Mouse (Mus musculus) heart, postnatal 0 days (tissue): ENCODE measurements at regions not wholly inside any gene's neighbourhood (a gene's known extent, or its start where the extent isn't known, plus 50 kb on each side); places are given as distances from the start of the nearest gene placed in this dataset.

Experiments used
- ATAC-seq: fragments of 200-750 bp; cut with Nextera tagmentation; 2 replicates; pipeline ENCODE4 v1.8.0; 2017; ENCODE audit warnings: low read depth, moderate number of reproducible peaks, moderate library complexity; ENCODE audit not compliant: insufficient read depth
- DNase-seq: peaks from one replicate; pipeline ENCODE4 v3.0.0-alpha.2; 2016; ENCODE audit warnings: low spot score
- H3K27ac ChIP-seq: fragments of 300-500 bp; sonication (generic); 2 replicates; pipeline ENCODE4 v1.5.1; 2014; ENCODE audit warnings: low read depth, mild to moderate bottlenecking
- H3K27me3 ChIP-seq: fragments of 300-500 bp; sonication (generic); 2 replicates; pipeline ENCODE4 v1.6.1; 2014; ENCODE audit warnings: low read length, mixed read lengths; ENCODE audit not compliant: control insufficient read depth, insufficient read depth
- H3K36me3 ChIP-seq: fragments of 300-500 bp; sonication (generic); replicated peaks from 2 replicates; pipeline ENCODE4 v1.6.1; 2014; ENCODE audit warnings: low read length, mixed read lengths; ENCODE audit not compliant: control insufficient read depth, insufficient read depth
- H3K4me1 ChIP-seq: fragments of 300-500 bp; sonication (generic); 2 replicates; pipeline ENCODE4 v1.6.1; 2014; ENCODE audit warnings: antibody characterized with exemption; ENCODE audit not compliant: control insufficient read depth, insufficient read depth
- H3K4me2 ChIP-seq: fragments of 300-500 bp; sonication (generic); 2 replicates; pipeline ENCODE4 v1.6.1; 2014; ENCODE audit warnings: low read depth, mild to moderate bottlenecking, low read length, moderate library complexity
- H3K4me3 ChIP-seq: fragments of 300-500 bp; sonication (generic); 2 replicates; pipeline ENCODE4 v1.5.1; 2014; ENCODE audit warnings: low read depth, low read length
- H3K9ac ChIP-seq: fragments of 300-500 bp; sonication (generic); replicated peaks from 2 replicates; pipeline ENCODE4 v1.6.1; 2014; ENCODE audit warnings: low read depth, low read length, mixed read lengths
- H3K9me3 ChIP-seq: fragments of 300-500 bp; sonication (generic); replicated peaks from 2 replicates; pipeline ENCODE4 v1.6.1; 2016; ENCODE audit warnings: low read length; ENCODE audit not compliant: control insufficient read depth
- CTCF ChIP-seq: IDR thresholded peaks from 2 replicates; pipeline ENCODE4 v1.5.1; 2016; ENCODE audit warnings: antibody characterized with exemption, control low read depth, low read depth
- EP300 ChIP-seq: IDR thresholded peaks from 2 replicates; pipeline ENCODE4 v1.6.1; 2016; ENCODE audit warnings: antibody characterized with exemption, low read depth
- WGBS: fragments of 180-500 bp; shearing (Covaris S2); extraction: QIAGEN DNeasy Blood & Tissue Kit; methylation state at CpG from one replicate; pipeline ENCODE4 v1.1.7; 2014; 5-methylcytosine and 5-hydroxymethylcytosine counted together

DNA sequence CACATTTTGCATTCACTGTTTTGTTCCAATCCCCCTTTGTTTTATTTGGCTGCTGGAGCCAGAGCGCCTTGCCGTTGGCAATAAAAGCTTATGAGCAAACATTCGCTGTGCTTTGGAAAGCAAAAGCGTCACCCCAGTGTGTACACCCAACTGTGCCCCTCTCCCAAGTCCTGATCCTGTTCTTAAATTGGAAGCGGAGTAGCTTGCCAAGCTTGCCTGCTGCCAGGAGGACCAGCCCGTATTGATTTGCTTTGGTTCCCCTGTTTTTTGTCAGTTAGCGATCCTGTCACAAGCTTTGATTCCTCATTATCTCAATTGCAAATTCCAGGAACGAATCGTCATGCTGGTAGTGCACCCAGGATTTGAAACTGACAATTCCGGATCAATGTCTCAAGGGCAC lies 917.5 kb downstream of the Olfm4 start:
- Histone ChIP-seq H3K4me3 (no peak overlapping the region), H3K27ac (no peak overlapping the region), H3K4me2 (peak overlapping the region; percentile 5; the same call in 1 of the 2 replicates), H3K36me3 (no peaks in the 10 kb centered on the region), H3K27me3 (no peaks in the 10 kb centered on the region), H3K9me3 (no peaks in the 10 kb centered on the region), H3K9ac (no peak overlapping the region), H3K4me1 (no peaks in the 10 kb centered on the region)
- ATAC-seq (no peak), DNase-seq (no peak)
- WGBS, result 55% methylated on average over 10 of the region's 10 CpGs
- TF ChIP-seq CTCF (no peak), EP300 (no peak)

DNA sequence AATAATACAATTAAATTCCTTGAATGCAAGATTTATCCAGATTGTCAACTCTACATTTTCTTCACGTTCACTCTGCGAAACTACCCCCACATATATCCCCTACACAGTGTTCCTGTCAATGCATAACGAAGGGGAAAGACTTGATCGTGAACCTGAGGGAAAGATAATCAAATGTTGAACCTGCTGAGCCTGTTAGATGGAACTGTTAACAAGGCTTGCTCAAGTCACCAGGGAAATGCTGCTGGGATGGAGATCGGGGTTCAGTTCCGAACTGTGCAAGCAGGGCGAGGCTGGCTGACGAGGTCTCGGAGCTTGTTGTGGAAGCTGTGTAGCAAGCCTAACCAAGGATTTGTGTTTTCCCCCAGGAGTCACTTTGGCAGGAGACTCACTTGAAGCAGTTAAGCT lies 917.9 kb downstream of the Olfm4 start:
- Histone ChIP-seq H3K9ac (no peak overlapping the region), H3K4me2 (no peak overlapping the region), H3K36me3 (no peaks in the 10 kb centered on the region), H3K27me3 (no peaks in the 10 kb centered on the region), H3K9me3 (no peaks in the 10 kb centered on the region), H3K27ac (no peak overlapping the region), H3K4me1 (no peaks in the 10 kb centered on the region), H3K4me3 (no peak overlapping the region)
- TF ChIP-seq CTCF (no peak), EP300 (no peak)
- ATAC-seq (no peak), DNase-seq (no peak)
- 71% methylated on average over 9 of the region's 9 CpGs for WGBS

- no peak for ATAC-seq
- no peak overlapping the region for H3K4me2 ChIP-seq
- no peak overlapping the region for H3K9ac ChIP-seq
- DNase-seq, result no peak
- no peaks in the 10 kb centered on the region for H3K36me3 ChIP-seq
- WGBS, result 66% methylated on average over 3 of the region's 3 CpGs
- no peaks in the 10 kb centered on the region for H3K27me3 ChIP-seq
- TF ChIP-seq EP300, result no peak
- no peak for TF ChIP-seq CTCF
- no peak overlapping the region for H3K27ac ChIP-seq
- H3K4me1 ChIP-seq, result no peaks in the 10 kb centered on the region
- no peaks in the 10 kb centered on the region for H3K9me3 ChIP-seq
- no peak overlapping the region for H3K4me3 ChIP-seq
Observed at GRCm38 (mm10) chr14:80916031-80916430, 932.1 kb downstream of the Olfm4 start.

- ATAC-seq, result no peak
- Histone ChIP-seq H3K9ac (no peak overlapping the region), H3K4me3 (no peak overlapping the region), H3K4me1 (no peaks in the 10 kb centered on the region), H3K9me3 (no peaks in the 10 kb centered on the region), H3K36me3 (no peaks in the 10 kb centered on the region), H3K27ac (no peak overlapping the region), H3K27me3 (no peaks in the 10 kb centered on the region), H3K4me2 (no peak overlapping the region)
- DNase-seq, result no peak
- TF ChIP-seq CTCF, result no peak
- TF ChIP-seq EP300, result no peak
- WGBS, result 45% methylated on average over 2 of the region's 2 CpGs
Observed at GRCm38 (mm10) chr14:80923732-80924131, 939.9 kb downstream of the Olfm4 start.

DNA sequence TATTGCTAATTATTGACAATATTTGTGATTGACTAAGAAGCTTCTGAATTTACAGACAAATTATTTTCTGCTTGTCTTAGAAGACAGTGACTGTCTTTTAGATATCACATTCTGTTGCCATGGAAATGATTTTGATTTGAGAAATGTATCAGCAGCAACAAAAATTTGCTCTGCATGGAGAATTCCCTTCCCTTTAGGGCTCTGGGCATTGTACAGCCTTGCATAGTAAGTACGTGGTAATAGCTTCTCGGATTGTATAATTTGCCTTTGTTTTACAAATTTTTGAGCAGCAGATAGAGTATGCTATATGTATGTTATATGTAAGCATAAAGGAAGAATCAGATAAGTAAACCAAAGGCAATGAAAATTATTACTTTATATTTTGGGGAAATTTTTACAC lies 976.1 kb downstream of the Olfm4 start:
- ATAC-seq (no peak), DNase-seq (no peak)
- Histone ChIP-seq H3K36me3 (no peaks in the 10 kb centered on the region), H3K9ac (no peak overlapping the region), H3K4me2 (no peak overlapping the region), H3K9me3 (no peaks in the 10 kb centered on the region), H3K4me3 (no peak overlapping the region), H3K27me3 (no peaks in the 10 kb centered on the region), H3K27ac (no peak overlapping the region), H3K4me1 (no peaks in the 10 kb centered on the region)
- WGBS, result 73% methylated on average over 2 of the region's 2 CpGs
- TF ChIP-seq EP300 (no peak), CTCF (no peak)

DNA sequence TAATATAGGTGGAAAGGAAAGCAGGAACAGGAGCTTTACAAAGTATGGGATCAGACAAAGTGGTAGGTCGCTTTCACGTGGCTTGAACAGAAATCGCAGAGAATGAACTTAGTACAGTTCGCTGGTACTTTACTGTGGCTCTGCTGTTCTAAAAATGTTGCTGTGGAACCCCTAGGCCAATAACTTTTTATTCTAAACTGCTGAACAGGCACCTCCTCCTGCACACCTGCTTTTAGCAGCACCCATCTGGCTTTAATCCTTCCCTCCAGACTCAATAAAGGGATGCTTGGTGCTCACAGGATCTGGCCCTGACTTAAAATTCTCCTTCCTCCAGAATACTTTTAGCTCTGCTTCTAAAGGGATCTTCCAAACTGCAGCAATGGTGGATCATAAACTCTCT lies 991.9 kb downstream of the Olfm4 start:
- DNase-seq, result no peak
- no peak for ATAC-seq
- 84% methylated on average over 4 of the region's 4 CpGs for WGBS

More for the DNA sequence above, 991.9 kb downstream of the Olfm4 start:
- H3K4me2 ChIP-seq, result no peak overlapping the region
- no peak for TF ChIP-seq EP300
- TF ChIP-seq CTCF, result no peak
- H3K27ac ChIP-seq, result no peak overlapping the region
- no peaks in the 10 kb centered on the region for H3K9me3 ChIP-seq
- H3K36me3 ChIP-seq, result no peaks in the 10 kb centered on the region
- no peak overlapping the region for H3K4me3 ChIP-seq
- H3K9ac ChIP-seq, result no peak overlapping the region
- 0 out of 2 replicates have a peak, but pooled peaks cover 4% of the 10 kb centered on the region for H3K4me1 ChIP-seq
- H3K27me3 ChIP-seq, result no peaks in the 10 kb centered on the region
